In the genomic region with DNA sequence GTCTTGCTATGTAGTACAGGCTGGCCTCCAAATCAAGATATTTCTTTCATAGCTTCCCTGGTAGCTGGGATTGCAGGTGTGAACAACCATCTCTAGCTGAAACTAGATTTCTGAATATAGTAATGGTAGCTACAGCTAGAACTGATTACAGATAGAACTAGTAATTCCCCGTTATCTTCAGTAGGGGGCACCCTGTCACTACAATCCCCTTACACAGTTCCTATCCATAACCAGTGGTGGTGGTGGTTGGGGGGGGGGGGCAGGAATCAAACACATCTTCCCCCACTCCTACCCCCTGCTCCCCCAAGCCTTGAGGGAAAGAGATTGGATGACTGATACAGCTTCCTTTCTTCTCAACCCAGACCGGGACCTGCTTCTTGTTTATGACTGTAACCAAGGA, we compare ENCODE assay signal across 9 mouse cellular contexts. TPM values are rescaled to one million over a fixed set of nuclear protein-coding genes. Genes with fewer than 3 reads are reported as not detected.
DNase-seq lines count a peak whose midpoint lies in the region; ATAC-seq and TF ChIP-seq lines count a peak whose summit lies in the region.
"Had no signal": no experiment of that assay in that cellular context is flagged by ENCODE, and none has a peak within 500 bp of the region (broad histone marks: within the 10 kb centered on the region; RNA-seq: fewer than 3 reads in every experiment).

No protein-coding gene starts in this region.

- ATAC-seq in lung, postnatal 0 days: 0 out of 2 replicates have a peak, but pooled peaks have one; percentile 35
- ATAC-seq in activated CD4-positive, CD25-positive, alpha-beta regulatory T cell, adult 4 months: no peak

- no peak for TF ChIP-seq EP300 in lung, postnatal 0 days (IDR thresholded peaks at IDR 0.05)

- H3K9me3 ChIP-seq in lung, postnatal 0 days (ENCODE audit: low read length): no peaks in the 10 kb centered on the region

- no peaks in the 10 kb centered on the region for H3K27me3 ChIP-seq in lung, postnatal 0 days (replicated peaks; ENCODE audit: insufficient read depth, low read length)

- no peak overlapping the region for H3K27ac ChIP-seq in lung, postnatal 0 days (ENCODE audit: low read length)

- peak; percentile 82 for TF ChIP-seq CTCF in lung, postnatal 0 days (IDR thresholded peaks at IDR 0.05)

- H3K9ac ChIP-seq in lung, postnatal 0 days (replicated peaks; ENCODE audit: low read depth): no peak overlapping the region

- peak; percentile 32 for DNase-seq in adrenal gland, postnatal 10 days
- DNase-seq in adrenal gland, postnatal 4 days (ENCODE audit: low spot score in 2 of 2): no peak
- DNase-seq in layer of hippocampus, adult 11-12 months (ENCODE audit: low spot score): peak; percentile 61
- DNase-seq in layer of hippocampus, adult 9-11 months: no peak
- DNase-seq in Muller cell, postnatal 12 days (ENCODE audit: inconsistent ontology term): peak; percentile 68
- DNase-seq in lung, postnatal 0 days (ENCODE audit: low spot score): peak; percentile 65
- no peak for DNase-seq in testis, postnatal 14 days (ENCODE audit: low spot score)

- no peaks in the 10 kb centered on the region for H3K36me3 ChIP-seq in lung, postnatal 0 days (ENCODE audit: insufficient read depth, low read length)

- 30% methylated on average over 2 of the region's 2 CpGs for WGBS in lung, postnatal 0 days

- H3K4me1 ChIP-seq in lung, postnatal 0 days (ENCODE audit: insufficient read depth, low read depth, low read length): no peaks in the 10 kb centered on the region

- H3K4me3 ChIP-seq in lung, postnatal 0 days (ENCODE audit: low read depth, low read length): no peak overlapping the region
- H3K4me3 ChIP-seq: erythroblast, embryonic 14.5 days had no signal

- H3K4me2 ChIP-seq in lung, postnatal 0 days (replicated peaks; ENCODE audit: low read depth, low read length): no peak overlapping the region

RNA-seq across cellular contexts. Expression of gene Zfp697, which starts 19.5 kb away (rescaled TPM):
- total RNA-seq in adrenal gland, postnatal 10 days (2021): 1 to 10 TPM; 3.0 to 3.8 TPM
- 1 to 10 TPM; 5.6 to 9.4 TPM for total RNA-seq in adrenal gland, postnatal 4 days (2021)
- 9.2 and 10.6 TPM in 2 replicates for polyA plus RNA-seq in lung, postnatal 0 days (2015; fragmentation: Nextera tagmentation; extraction: Ambion mirVana)
- polyA plus RNA-seq in activated CD4-positive, CD25-positive, alpha-beta regulatory T cell, adult 4 months (2017; shearing (Covaris generic)): under 1 TPM in 1 of 2 experiments, not detected in 1; 0.11 TPM
- polyA plus RNA-seq: erythroblast, embryonic 14.5 days had no signal

RNA-seq across cellular contexts. Expression of gene Phgdh, which starts 23.0 kb away (rescaled TPM):
- total RNA-seq in adrenal gland, postnatal 10 days (2021): 10 to 100 TPM; 32.4 to 33.0 TPM
- 10 to 100 TPM; 52.0 to 79.6 TPM for total RNA-seq in adrenal gland, postnatal 4 days (2021)
- 12.1 and 15.1 TPM in 2 replicates for polyA plus RNA-seq in lung, postnatal 0 days (2015; fragmentation: Nextera tagmentation; extraction: Ambion mirVana)
- polyA plus RNA-seq in activated CD4-positive, CD25-positive, alpha-beta regulatory T cell, adult 4 months (2017; shearing (Covaris generic)): 100 to 1,000 TPM; 107 to 156 TPM

Comparison
In these comparisons a context has a peak if more than half of its experiments do, and no peak if none do; other contexts are left out.
1. DNase-seq: peak in adrenal gland, postnatal 10 days (single experiment), layer of hippocampus, adult 11-12 months (single experiment), Muller cell, postnatal 12 days (single experiment) and lung, postnatal 0 days (single experiment); none in adrenal gland, postnatal 4 days (0 of 2), layer of hippocampus, adult 9-11 months (single experiment) and testis, postnatal 14 days (single experiment).